Mouse (Mus musculus): ENCODE data around the gene Bcl7b. TPM values are rescaled to one million over a fixed set of nuclear protein-coding genes. Genes with fewer than 3 reads are reported as not detected.
A peak's percentile ranks its signal among the peaks of the same experiment; 100 is the strongest.

Bcl7b gene
- polyA plus RNA-seq, 1 experiment from 2014 or later: 43.5 TPM

DNA sequence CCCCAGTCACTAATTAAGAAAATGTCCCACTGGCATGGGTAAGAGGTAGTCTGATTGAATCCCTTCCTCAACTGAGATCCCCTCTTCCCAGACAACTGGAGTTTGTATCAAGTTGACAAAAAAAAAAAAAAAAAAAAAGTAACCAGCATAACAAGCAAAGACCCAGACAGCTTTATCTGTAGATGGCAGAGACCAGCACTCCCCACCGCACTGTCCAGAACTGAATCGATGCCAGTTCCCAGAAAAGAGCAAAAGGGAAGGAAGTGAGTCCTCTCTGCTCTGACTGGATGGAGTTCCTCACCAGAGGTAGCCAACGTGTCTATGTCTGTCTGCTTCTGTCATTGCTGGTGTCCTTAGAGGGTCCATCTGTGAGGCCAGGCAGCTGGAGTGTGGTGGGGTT, 22.6 kb upstream of the Bcl7b start:
- DNase-seq (ENCODE audit: low read depth, low spot score) (no peak), ATAC-seq (no peak)
- in situ Hi-C loops (cut with MboI; ENCODE audit: low pct_unique_long_range_greater_than_20kb): no loop called here
- ChIA-PET POLR2A (no interaction called here), CTCF (no interaction called here)
- no peak for TF ChIP-seq CTCF (IDR thresholded peaks at IDR 0.05)
- peaks cover 12% of the 10 kb centered on the region for H3K27me3 ChIP-seq

GRCm38 (mm10) chr5:135145955-135146354, 22.1 kb upstream of the Bcl7b start:
- POLR2A ChIA-PET: no interaction called here
- H3K27me3 ChIP-seq: peaks cover 12% of the 10 kb centered on the region
- ATAC-seq (no peak), DNase-seq (ENCODE audit: low read depth, low spot score) (no peak)
- CTCF ChIA-PET: no interaction called here
- TF ChIP-seq CTCF (IDR thresholded peaks at IDR 0.05): no peak
- in situ Hi-C loops (cut with MboI; ENCODE audit: low pct_unique_long_range_greater_than_20kb): no loop called here

- no peaks in the 10 kb centered on the region for H3K27me3 ChIP-seq
- DNase-seq (ENCODE audit: low read depth, low spot score) (no peak), ATAC-seq (no peak)
- POLR2A ChIA-PET: interaction anchor here (1.2 kb wide), 1 partner anchor 21 kb away, joined by 4 read pairs; no protein-coding TSS in a partner anchor
- CTCF ChIA-PET: interaction anchor here (0.7 kb wide), 1 partner anchor 12 kb away, joined by 3 read pairs; no protein-coding TSS in a partner anchor
- TF ChIP-seq CTCF (IDR thresholded peaks at IDR 0.05): no peak
- in situ Hi-C loops (cut with MboI; ENCODE audit: low pct_unique_long_range_greater_than_20kb): no loop called here
Observed at GRCm38 (mm10) chr5:135148715-135149052, 19.4 kb upstream of the Bcl7b start.

DNA sequence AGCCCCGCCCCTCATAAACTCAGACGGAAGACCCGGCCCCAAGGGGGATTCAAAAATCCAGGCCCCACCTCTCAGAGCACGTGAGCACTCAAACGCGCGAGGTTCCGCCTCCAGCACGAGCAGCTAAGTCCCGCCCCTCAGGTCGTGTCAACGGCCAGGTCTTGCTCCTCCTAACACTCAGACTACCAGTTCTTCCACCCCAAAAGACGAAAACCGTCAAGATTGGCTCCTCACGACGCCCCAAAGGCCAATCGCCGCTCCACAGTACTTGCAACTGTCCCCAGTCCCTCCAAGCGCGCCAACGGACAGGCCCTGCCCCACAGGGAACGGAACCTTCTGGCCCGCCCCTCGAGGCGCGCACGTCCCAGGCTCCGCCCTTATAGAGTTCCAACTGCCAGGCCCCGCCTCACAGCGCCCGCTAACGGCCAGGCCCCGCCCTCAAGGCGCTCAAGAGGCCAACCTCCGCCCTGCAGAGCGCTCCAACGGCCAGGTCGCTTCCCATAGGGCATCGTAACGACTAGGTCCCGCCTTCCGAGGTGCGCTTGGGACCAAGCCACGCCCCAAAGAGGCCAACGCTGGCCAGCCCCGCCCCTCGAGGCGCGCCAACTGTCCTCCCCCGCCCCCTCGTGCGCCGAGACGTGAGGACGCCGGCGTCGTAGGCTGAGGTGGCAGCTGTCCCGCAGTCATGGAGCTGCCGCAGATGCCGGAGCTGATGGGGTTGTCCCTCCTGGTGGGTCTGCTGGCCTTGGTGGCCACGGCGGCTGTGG, 18.8 kb upstream of the Bcl7b start, which contains the start of gene Tbl2:
Tbl2 (plus strand) TSS at position 605 of the 767 bp plus-strand sequence.
- ChIA-PET POLR2A (interaction anchor here (0.7 to 1.2 kb wide), 3 partner anchors 18 to 86 kb away, joined by 3 to 4 read pairs (median 3); no protein-coding TSS in a partner anchor), CTCF (no interaction called here)
- no peak for TF ChIP-seq CTCF (IDR thresholded peaks at IDR 0.05)
- ATAC-seq (peak; percentile 97), DNase-seq (ENCODE audit: low read depth, low spot score) (peak; percentile 97)
- in situ Hi-C loops (cut with MboI; ENCODE audit: low pct_unique_long_range_greater_than_20kb): no loop called here
- no peaks in the 10 kb centered on the region for H3K27me3 ChIP-seq

DNA sequence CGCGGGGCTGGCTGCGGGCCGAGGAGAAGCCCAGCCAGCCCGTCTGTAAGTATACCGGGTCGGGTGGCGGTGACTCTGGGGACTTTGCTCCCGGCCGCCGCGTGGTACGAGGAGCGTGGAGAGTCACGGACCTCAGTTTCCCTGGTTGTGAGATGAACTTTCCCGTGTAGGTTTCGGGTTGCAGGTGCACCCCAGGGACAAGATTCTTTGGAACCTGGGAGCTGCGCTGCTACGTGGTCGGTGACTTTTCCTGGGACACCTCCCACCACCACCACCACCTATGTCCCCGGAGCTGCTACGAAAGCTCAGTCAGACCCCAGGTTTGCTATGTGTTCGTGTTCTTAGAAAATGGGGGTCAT, 18.3 kb upstream of the Bcl7b start:
- ATAC-seq: no peak
- in situ Hi-C loops (cut with MboI; ENCODE audit: low pct_unique_long_range_greater_than_20kb): no loop called here
- DNase-seq (ENCODE audit: low read depth, low spot score): no peak

GRCm38 (mm10) chr5:135156496-135156895, 11.6 kb upstream of the Bcl7b start:
- no peaks in the 10 kb centered on the region for H3K27me3 ChIP-seq
- TF ChIP-seq CTCF (IDR thresholded peaks at IDR 0.05): no peak
- CTCF ChIA-PET: no interaction called here
- DNase-seq (ENCODE audit: low read depth, low spot score) (no peak), ATAC-seq (no peak)
- in situ Hi-C loops (cut with MboI; ENCODE audit: low pct_unique_long_range_greater_than_20kb): no loop called here
- POLR2A ChIA-PET: no interaction called here

More for the DNA sequence above, 18.3 kb upstream of the Bcl7b start:
- no peak for TF ChIP-seq CTCF (IDR thresholded peaks at IDR 0.05)
- CTCF ChIA-PET: no interaction called here
- POLR2A ChIA-PET: interaction anchor here (0.7 to 1.2 kb wide), 3 partner anchors 17 to 87 kb away, joined by 3 to 4 read pairs (median 3); no protein-coding TSS in a partner anchor
- H3K27me3 ChIP-seq: no peaks in the 10 kb centered on the region

DNA sequence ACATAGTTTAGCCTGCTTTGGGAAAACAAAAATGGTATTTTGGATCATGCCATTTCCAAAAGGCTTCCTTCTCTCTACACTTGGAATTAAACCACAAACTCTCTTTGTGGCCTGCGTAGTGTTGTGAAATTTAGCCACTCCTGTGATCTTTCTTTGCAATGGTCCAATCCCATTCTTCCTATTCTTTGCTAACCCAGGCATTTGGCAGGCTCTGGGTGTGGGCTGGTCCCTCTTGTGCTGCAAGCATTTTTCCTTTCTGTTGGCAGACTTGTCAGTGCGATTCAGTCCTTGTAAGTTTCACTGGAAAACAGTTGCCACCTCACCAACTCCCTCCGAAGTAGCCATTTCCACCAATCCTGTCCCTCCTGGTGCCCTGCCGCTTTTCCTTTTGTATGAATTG, 6.9 kb upstream of the Bcl7b start:
- ATAC-seq: no peak

GRCm38 (mm10) chr5:135161650-135162049, 6.4 kb upstream of the Bcl7b start:
- no peak for TF ChIP-seq CTCF (IDR thresholded peaks at IDR 0.05)
- in situ Hi-C loops (cut with MboI; ENCODE audit: low pct_unique_long_range_greater_than_20kb): loop anchor here (10.0 kb wide), 1 partner anchor 147 kb away; no protein-coding TSS in a partner anchor
- DNase-seq (ENCODE audit: low read depth, low spot score) (no peak), ATAC-seq (no peak)
- H3K27me3 ChIP-seq: no peaks in the 10 kb centered on the region
- ChIA-PET POLR2A (no interaction called here), CTCF (interaction anchor here (1.0 to 1.3 kb wide), 2 partner anchors 9 to 10 kb away, joined by 3 to 4 read pairs; no protein-coding TSS in a partner anchor)

More for the DNA sequence above, 6.9 kb upstream of the Bcl7b start:
- no peaks in the 10 kb centered on the region for H3K27me3 ChIP-seq
- CTCF ChIA-PET: no interaction called here
- no peak for TF ChIP-seq CTCF (IDR thresholded peaks at IDR 0.05)
- POLR2A ChIA-PET: no interaction called here
- in situ Hi-C loops (cut with MboI; ENCODE audit: low pct_unique_long_range_greater_than_20kb): loop anchor here (10.0 kb wide), 1 partner anchor 146 kb away; no protein-coding TSS in a partner anchor
- DNase-seq (ENCODE audit: low read depth, low spot score): no peak

DNA sequence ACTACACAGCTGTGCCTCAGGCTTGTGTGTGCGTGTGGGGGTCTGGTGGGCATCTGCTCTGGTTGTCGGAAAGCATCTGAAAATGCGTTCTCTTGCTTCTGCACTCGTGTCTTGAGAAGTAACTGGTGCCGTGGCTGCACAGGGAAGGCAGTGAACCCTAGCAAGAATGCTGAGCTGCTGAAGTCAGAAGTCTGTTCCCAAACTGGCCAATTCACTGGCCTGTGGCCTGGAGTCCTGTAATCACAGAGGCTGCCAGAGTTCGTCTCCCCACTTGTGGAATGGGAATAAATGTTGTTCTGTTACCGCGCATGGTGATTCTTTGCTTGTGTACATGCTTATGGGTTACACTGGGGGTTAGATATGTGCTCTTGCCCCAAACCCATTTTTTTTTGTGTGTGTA, 5.7 kb upstream of the Bcl7b start:
- ChIA-PET CTCF (interaction anchor here (1.0 to 1.3 kb wide), 4 partner anchors 9 to 29 kb away, joined by 3 to 4 read pairs (median 3); no protein-coding TSS in a partner anchor), POLR2A (no interaction called here)
- ATAC-seq: no peak
- no peaks in the 10 kb centered on the region for H3K27me3 ChIP-seq
- no peak for TF ChIP-seq CTCF (IDR thresholded peaks at IDR 0.05)
- DNase-seq (ENCODE audit: low read depth, low spot score): no peak
- in situ Hi-C loops (cut with MboI; ENCODE audit: low pct_unique_long_range_greater_than_20kb): loop anchor here (10.0 kb wide), 1 partner anchor 148 kb away; no protein-coding TSS in a partner anchor

- no peak for DNase-seq (ENCODE audit: low read depth, low spot score)
- no peak for ATAC-seq
- no peak for TF ChIP-seq CTCF (IDR thresholded peaks at IDR 0.05)
- no peaks in the 10 kb centered on the region for H3K27me3 ChIP-seq
- in situ Hi-C loops (cut with MboI; ENCODE audit: low pct_unique_long_range_greater_than_20kb): loop anchor here (10.0 kb wide), 1 partner anchor 148 kb away; no protein-coding TSS in a partner anchor
- ChIA-PET CTCF (interaction anchor here (1.2 to 1.3 kb wide), 3 partner anchors 9 to 29 kb away, joined by 3 read pairs; no protein-coding TSS in a partner anchor), POLR2A (no interaction called here)
Observed at GRCm38 (mm10) chr5:135162821-135163220, 5.3 kb upstream of the Bcl7b start.

DNA sequence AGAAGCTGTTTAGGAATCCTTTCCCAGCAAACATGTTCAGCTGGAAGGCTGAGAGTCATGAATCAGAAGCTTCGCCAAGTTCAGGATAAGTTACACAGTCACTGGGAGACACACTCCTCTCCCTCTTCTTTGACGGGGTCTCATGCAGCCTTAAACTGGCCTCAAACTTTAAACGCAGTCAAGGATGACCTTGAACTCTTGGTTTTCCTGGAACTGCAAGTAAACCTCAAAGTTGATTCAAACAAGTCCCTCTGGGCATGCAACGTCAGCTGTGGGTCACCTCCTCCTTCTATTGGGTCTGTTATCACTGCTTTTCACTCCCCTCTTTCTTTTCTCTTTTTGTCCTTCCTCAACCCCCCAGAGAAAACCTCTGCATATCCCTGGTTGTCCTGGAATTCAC, 1.2 kb upstream of the Bcl7b start:
- CTCF ChIA-PET: interaction anchor here (1.2 kb wide), 1 partner anchor 151 kb away, joined by 3 read pairs; no protein-coding TSS in a partner anchor
- ATAC-seq: no peak
- TF ChIP-seq CTCF (IDR thresholded peaks at IDR 0.05): no peak
- in situ Hi-C loops (cut with MboI; ENCODE audit: low pct_unique_long_range_greater_than_20kb): loop anchor here (10.0 kb wide), 1 partner anchor 152 kb away; no protein-coding TSS in a partner anchor
- DNase-seq (ENCODE audit: low read depth, low spot score): no peak
- POLR2A ChIA-PET: interaction anchor here (1.1 kb wide), 1 partner anchor 17 kb away, joined by 3 read pairs; no protein-coding TSS in a partner anchor
- H3K27me3 ChIP-seq: no peaks in the 10 kb centered on the region

All from Patski (cell line).